Mouse (Mus musculus): ENCODE data around the gene Prpf8.

Prpf8 gene

DNA sequence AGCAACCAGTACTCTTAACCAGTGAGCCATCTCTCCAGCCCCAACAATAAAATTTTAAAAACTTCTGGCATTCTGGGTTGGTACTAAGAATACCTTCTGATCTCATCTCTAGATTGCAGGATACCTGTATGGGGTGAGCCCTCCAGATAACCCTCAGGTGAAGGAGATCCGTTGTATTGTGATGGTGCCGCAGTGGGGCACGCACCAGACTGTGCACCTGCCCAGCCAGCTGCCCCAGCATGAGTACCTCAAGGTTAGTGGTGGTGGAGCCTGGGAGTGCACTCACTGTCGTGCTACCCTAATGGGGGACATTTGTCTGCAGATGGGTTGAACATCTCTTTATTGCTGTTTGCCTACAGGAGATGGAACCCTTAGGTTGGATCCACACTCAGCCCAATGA is 21.5 kb downstream of the Prpf8 start:
- DNase-seq (ENCODE audit: low spot score): no peak

DNA sequence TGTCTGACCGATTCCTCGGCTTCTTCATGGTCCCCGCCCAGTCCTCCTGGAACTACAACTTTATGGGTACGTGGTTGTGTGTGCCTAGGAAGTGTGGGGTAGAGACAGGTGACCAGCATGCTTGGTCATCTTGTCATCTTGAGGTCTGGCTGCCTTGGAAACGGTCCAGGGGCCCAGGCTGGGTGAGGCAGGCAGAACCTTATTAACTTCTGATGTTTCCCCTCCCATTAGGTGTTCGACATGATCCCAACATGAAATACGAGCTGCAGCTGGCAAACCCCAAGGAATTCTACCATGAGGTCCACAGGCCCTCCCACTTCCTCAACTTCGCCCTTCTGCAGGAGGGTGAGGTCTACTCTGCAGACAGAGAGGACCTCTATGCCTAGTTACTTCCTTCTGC is 22.3 kb downstream of the Prpf8 start:
- no peak for DNase-seq (ENCODE audit: low spot score)

DNA sequence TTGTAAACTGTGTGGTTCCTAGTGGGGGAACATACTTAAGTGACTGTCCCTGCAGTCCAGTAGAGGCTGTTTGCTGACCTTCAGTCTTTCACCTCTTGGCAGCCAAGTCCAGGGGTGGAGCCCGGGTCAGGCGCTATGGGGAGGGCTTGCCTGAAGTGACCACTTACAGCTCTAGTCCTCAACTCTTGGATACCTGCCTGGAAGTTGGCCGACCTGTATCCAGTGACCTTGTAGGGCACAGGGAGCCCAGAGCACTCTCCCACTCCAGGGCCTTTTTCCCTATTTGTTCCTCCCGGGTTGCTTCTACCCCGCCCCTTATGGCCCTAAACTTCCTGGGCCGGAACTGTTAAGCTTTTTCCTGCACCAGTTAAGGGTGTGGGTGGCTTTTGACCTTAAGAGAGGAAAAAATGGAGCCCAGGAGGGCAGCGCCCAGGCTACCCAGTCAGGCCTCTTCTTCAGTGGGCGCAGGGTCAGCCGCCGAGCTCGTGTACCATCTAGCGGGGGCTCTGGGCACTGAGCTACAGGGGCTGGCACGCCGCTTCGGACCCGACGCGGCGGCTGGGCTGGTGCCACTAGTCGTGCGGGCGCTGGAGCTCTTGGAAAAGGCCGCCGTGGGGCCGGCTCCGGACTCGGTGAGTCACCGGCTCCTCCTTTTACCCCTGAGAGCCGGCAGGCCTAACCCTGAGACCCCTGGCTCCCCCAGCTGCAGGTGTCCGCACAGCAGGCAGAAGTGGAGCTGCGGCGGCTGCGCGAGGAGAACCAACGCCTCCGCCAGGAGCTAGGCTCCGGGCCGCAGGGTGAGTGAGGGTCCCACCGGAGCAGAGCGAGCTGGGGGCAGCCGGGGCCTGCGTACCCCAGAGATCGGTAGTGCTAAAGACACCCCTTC is 23.4 kb downstream of the Prpf8 start, which contains the start of gene Rilp:
Rilp (plus strand) TSS at position 354 of the 886 bp plus-strand sequence.
- peak; percentile 55 for DNase-seq (ENCODE audit: low spot score)

DNA sequence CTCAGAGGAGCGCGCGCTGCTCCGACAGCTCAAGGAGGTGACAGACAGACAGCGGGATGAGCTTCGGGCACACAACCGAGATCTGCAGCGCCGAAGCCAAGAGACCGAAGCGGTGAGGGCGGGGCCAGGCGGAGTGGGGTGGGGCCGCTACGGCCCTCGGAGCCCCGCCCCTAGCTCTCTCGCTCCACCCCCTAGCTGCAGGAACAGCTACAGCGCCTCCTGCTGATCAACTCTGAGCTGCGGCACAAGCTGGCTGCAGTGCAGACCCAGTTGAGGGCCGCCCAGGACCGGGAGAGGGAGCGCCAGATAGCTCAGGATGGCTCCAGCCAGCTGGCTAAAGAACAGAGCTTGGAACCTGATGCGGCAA is 24.0 kb downstream of the Prpf8 start:
- DNase-seq (ENCODE audit: low spot score): peak; percentile 85

DNA sequence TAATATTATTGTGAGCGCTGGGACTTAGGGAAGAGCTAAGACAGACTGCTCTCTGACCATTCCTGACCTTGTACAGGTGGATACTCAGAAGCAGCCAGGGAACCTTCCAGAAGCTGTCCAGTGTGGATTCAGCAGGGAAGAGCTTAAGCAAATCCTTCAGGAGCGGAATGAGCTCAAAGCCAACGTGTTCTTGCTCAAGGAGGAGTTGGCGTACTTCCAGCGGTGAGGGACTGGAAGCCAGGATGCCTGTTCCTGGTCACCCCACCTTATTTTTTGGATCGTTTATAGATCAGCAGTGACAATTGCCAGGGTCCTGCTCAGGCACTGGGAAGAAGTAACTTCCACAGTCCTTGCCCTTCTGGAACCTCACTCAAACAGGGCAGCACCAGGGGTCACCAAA is 24.6 kb downstream of the Prpf8 start:
- DNase-seq (ENCODE audit: low spot score): no peak

DNA sequence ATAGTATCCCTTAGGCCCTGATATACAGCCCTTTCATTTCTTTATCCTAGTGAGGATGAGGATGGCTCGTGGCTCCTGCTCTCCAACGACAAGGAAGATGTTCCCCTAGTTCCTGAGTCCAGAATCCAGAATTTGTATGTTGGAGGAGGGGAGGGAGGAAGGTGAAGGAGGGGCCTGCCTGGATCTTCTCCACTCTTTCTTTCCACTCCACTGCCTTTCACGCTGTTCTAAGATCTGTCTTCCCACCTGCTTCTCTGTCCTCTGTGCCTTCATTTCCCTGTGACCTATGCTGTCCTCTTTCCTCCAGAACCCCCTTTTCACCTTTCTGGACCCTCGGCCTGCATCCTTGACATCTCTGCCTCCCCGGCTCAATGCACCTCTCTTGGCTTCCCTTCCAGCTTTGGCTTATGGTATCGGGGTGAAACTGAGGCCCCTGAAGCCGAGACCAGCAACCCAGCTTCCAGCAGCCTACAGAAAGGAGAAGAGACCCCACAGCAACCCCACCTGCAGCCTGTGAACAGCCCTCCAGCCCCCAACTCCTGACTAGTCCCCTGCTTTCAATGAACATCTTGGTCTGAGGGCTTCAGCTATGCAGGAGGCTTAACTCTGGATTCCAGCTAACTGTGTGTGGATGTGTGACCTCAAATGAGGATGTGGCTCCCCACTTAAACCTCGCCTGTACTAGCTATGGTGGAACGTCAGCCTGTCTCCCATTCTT is 25.8 kb downstream of the Prpf8 start:
- DNase-seq (ENCODE audit: low spot score): no peak

DNA sequence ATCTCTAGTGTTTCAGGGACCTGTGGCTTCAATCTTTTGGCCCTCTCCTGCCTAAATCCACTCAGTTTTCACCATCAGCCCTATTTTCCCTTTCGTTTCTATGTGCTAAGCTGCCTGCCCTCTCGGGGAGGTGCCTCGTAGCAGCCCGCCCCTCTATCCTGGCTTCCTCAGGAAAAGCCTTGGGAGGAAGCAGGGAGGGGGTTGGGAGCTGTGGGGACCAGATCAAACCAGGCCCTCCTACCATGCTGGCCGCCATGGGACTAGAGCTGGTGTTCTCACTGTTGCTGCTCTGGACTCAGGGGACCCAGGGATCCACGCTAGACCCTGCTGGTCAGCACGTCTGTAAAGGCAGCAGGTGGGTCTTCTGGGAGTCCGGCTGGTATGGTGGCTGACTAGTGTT is 26.7 kb downstream of the Prpf8 start, which contains the start of gene Scarf1:
Scarf1 (plus strand) TSS at position 205 of the 400 bp plus-strand sequence.
- no peak for DNase-seq (ENCODE audit: low spot score)

DNA sequence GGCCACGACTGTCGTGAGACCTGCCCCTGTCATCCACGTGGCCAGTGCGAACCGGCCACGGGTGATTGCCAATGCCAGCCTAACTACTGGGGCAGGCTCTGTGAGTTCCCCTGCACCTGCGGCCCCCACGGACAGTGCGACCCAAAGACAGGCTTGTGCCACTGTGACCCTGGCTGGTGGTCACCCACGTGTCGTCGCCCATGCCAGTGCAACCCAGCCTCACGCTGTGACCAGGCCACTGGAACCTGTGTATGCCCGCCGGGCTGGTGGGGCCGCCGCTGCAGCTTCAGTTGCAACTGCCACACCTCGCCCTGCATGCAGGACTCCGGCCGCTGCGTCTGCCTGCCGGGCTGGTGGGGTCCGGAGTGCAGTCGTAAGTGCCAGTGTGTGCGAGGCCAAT is 28.6 kb downstream of the Prpf8 start:
- no peak for DNase-seq (ENCODE audit: low spot score)

DNA sequence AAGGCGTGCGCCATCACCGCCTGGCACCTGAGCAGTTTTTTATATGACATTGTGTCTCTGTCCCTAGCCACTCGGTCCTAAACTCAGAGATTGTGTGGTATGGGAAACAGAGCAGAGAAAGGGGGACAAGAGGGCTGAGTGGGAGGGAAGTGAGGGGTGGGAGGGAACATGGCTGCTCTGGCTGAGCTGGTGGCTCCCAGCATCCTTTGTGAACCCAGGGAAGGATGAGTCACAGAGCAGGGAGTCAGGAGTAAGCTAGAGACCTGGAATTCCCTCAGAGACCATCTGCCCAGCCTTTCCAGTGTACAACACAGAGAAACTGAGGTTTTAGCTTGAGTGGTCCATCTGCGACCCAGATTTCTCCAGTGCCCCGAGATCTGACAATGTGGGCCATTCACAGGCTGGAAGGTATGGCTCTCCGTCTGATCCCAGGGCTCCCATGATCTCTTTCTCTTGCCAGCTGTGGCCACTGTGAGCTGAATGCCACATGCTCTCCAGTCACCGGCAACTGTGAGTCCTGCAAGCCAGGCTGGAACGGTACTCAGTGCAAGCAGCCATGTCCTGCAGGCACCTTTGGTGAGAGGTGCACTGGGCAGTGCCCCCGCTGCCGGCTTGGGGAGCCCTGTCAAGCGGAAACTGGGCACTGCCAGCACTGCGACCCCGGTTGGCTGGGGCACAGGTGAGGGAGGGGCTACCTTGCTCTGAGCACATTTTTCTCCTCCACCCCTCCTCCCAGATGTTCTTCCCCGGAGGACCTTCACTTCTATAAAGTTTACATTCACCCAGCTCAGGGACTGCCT is 33.4 kb downstream of the Prpf8 start:
- no peak for DNase-seq (ENCODE audit: low spot score)

DNA sequence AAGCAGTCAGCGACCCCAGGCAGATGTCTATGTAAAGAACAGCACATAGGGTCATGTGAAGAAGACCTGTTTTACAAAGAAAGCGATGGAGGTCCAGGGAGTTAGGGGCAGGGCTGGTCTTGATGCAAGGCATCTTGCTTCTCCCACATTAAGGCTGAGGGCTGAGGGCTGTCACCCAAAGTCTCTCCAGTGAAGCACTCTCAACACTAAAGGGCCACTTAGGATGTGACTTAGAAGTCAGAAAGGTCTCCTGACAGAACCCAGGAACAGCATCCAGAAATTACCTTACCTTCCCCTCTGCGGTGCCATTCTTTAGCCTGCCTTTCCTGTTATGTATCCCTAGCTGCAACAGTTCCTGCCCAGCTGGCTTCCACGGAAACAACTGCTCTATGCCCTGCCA is 35.0 kb downstream of the Prpf8 start:
- DNase-seq (ENCODE audit: low spot score): no peak

DNA sequence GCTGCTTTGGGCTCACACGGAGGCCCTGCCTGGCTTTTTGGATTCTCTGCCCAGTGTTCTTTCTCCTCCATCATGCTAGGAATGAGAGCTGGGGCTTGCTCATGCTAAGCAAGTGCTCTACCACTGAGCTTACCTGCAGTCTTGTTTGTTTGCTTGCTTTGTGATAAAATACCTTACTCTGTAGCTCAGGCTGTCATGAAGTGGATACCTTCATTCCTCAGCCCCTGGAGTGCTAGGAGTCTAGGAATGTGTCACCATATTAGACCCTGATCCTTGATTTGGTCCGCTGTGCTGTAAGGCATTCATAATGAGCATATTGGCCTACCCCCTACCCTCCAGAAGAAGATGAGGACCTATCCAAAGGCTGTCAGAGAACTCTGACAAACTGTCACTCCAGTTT is 36.2 kb downstream of the Prpf8 start:
- DNase-seq (ENCODE audit: low spot score): no peak

DNA sequence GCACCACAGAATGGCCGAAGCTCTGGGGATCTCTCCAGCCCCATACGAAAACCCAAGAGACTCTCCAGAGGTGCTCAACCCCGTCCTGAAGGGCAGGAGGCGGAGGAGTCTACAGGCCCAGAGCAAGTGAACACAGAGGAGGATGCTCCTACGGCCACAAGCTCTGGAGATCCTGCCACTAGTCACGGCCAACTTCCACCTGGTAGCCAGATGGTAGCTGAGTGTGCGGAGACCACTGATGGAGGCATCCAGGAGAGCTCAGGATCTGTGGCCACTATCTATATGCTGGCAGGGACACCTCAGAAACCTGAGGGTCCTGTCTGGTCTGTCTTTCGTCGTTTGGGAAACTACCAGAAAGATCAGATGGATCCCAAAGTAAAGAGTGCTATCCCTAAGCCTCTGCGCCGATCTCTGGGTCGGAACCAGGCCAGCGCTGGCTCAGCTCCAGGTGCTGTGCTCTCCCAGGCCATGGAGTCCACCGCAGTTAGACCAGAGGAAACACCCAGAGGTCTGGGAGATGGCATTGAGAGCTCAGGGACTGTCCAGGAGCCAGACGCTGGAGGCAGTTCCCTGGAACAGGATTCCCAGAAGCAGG is 39.0 kb downstream of the Prpf8 start:
- DNase-seq (ENCODE audit: low spot score): no peak

DNA sequence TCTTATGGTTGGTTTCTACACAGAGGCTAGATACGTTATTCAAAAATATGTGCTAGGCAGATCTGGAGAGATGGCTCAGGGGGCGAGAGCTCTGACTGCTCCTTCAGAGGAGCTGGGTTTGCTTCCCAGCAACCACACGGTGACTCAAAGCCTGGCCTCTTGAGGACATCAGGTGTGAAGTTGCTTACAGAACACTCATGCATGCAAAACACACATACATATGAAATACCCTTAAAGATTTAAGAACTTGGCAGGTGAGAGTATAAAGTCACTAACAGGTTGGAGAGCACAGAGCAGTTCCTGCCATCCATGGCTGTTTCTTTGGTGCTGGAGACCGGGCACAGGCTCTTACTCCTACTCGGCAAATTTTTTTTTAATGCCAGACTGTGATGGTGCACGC is 40.3 kb downstream of the Prpf8 start:
- DNase-seq (ENCODE audit: low spot score): no peak

DNA sequence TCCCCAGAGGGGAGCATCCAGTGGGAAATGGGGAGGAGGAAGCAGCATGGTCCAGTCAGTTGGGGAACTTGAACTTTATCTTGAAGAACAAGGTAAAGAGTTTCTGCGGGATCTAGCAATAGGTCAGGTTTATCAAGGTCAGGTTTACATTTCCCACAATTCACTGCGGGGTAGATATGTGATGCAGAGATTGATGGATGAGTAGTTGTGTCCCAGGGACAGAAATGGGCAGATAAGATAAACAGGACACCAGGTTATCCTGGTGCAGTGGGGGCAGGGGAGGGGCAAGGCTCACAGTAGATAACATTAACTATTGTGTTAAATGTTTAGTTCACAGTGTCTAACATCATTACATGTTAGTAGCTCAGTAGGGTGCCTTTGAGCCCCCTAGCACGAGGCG is 43.2 kb downstream of the Prpf8 start:
- no peak for DNase-seq (ENCODE audit: low spot score)

DNA sequence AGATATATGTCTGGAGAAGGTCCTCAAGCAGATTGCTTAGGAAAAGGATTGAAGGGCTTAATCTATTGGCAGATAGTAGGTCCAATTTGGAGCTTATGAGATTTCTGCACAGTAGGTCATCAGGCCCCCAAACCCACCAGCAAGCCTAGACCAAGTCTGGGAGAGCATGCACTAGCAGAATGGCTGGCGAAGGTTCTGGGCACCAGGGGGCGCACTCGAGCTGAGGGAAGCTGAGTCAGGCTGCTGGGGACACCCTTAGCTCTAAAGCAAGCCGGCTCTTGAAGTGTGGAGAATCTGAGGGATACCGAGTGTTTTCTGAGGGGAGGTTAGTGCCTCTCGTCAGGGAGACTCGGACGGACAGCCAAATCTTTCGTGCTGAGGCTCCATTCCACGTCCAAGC is 43.7 kb downstream of the Prpf8 start:
- peak; percentile 79 for DNase-seq (ENCODE audit: low spot score)

DNA sequence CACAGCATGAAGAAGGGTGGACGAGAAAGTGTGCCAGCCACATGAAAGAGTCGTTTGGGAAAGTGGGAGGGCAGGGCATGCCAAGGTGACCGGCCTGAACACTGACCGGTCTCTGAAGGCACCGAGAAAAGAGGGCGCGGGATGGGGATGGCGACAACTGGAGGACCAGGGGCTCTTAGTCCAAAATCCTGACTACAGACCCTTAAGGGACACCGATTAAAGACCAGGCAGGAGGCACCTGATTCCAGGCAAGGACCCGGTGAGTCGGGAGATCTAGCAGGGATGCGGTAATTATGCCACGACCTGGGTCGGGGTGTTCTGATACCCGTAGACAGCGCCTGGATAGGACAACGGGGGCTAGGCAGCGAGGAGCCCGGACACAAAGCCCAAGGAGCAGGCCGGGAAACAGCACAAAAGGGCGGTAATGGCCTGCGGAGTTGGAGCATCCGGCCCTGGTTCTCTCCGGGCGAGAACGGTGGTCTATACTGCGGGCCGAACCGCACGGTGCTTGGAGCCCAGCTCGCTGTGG is 44.3 kb downstream of the Prpf8 start:
- DNase-seq (ENCODE audit: low spot score): no peak

DNA sequence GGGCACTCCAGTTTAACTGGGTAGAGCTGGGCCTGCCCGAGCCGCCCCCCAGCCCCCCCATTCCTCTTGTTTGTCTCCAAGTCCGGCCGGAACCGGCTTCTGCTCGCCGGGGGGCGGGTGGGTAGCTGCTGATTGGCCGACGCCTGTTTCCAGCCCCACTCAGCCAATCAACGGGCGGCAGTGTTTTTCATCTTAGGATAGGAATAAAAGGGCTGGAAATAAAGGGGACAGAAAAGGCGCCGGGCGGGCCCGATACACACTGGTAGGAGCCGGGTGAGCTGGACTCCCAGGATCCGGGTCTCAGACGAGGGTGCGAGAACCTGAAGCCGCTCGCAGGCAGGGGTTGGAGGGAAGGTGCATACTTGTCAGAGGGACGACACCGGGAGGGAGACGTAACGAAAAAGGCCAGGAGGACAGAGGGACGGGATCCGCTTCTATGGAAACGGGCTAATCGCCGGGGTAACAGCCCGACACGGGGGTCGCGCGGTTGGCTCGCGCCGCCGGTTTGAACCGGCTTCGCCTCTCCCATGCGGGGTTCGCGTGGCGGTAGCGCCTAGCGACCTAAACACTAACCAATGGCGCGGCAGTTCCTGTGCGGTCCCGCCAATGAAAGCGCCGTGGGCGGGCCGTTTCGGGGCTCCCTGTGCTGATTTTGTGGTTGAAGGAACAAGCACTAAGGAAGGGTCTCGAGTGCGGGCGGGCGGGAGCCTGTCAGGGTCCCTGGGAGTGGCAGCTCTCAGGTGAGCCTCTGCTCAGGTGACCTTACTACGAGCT is 45.0 kb downstream of the Prpf8 start, which contains the start of gene Slc43a2:
Slc43a2 (plus strand) TSS at position 226 of the 774 bp plus-strand sequence.
- peak; percentile 90 for DNase-seq (ENCODE audit: low spot score)

DNA sequence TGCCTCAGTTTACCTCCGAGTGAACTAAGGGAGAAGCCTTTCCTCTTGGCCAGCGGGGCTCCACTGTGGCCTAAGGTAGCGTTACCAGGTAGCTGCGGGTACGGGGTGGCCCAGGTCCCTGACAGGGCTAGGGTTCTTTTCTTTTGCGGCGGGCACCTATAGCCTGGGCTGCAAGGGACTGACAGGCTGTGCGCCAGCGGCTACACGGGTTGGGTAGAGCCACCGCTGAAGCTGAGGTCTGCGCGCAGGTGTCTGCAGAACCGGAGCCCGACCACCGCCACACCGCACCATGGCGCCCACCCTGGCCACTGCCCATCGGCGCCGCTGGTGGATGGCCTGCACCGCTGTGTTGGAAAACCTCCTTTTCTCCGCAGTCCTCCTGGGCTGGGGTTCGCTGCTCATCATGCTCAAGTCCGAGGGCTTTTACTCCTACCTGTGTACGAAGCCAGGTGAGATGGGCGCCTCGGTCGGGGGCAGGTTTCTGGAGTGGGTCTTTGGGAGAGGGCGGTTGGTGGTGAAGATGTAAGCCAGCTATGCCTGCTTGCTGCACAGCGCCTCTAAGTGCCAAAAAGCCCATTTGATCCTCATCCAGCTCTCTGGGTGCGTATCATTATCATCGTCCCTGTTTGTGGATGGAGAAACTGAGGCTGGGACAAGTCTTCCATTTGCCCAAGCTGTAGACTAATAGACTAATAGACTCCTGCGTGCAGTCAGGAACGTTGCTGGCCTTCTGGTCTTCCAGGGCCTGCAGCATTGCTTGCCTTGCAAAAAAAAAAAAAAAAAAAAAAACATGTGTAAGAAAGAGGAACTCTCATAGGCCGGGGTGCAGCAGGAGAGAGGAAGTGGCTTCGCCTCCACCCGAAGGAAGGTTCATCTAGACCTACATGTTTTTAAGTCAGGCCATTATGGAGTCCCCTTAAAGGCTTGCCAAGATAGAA is 46.0 kb downstream of the Prpf8 start:
- no peak for DNase-seq (ENCODE audit: low spot score)

DNA sequence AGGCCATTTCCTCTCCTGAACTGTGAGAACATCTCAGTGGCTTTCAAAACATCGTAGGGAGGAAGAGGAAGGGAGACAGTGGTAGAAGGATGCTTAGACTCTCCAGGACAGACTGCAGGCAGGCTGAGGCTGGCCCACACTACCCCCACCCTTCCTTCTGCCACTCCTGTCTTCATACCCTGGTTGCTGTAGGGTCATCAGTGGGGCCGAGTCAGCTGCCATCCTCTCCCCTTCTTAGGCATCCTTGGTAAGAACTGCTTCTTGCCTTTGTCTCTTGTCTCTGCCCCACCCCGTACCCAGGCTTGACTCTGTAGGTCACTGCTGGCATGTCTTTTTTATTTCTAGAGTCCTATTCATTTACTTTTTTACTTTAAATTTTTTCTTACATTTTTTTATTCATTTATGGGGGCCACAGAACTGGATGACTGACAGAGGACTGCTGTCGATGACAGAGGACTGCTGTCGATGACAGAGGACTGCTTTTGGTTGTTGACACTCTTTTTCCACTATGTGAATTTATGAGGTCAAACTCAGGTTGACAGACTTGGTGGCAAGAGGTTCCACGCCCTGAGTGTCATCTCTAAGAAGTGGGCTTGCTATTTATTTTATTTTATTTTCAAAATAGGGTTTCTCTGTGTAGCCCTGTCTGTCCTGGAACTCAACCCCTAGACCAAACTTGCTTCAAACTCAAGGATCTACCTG is 46.8 kb downstream of the Prpf8 start:
- DNase-seq (ENCODE audit: low spot score): no peak
